Mouse (Mus musculus) lung, postnatal 36 days (tissue): Measurements from ENCODE around the gene Pacrg.

Source experiments
- DNase-seq: peaks from one replicate; pipeline ENCODE4 v3.0.0; 2022; ENCODE audit warnings: mixed read lengths

Gene Pacrg

GRCm38 (mm10) chr17:10619881-10620280 lies 220.2 kb downstream of the Pacrg start:
- DNase-seq, result no peak

- no peak for DNase-seq
These were observed 222.5 kb downstream of the Pacrg start for GRCm38 (mm10) chr17:10617656-10618055.

DNA sequence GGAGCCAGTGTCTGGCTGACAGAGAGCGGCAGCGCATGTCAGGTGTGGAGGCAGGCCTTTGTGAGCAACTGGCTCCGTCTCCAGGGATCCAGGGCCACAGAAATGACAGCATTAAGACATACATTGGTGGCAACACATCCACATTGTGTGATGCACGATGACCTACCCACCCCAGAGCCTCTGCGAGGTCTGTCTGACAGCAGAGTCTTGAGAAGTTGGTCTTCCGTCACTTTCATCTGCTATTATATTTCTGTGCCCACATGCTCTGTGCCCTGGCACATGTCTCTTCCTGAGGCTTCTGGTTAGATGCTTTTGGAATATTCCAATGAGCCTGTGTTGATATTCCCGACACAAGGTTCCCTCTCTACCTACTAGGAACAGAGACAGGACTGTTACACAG lies 224.5 kb downstream of the Pacrg start:
- no peak for DNase-seq

DNA sequence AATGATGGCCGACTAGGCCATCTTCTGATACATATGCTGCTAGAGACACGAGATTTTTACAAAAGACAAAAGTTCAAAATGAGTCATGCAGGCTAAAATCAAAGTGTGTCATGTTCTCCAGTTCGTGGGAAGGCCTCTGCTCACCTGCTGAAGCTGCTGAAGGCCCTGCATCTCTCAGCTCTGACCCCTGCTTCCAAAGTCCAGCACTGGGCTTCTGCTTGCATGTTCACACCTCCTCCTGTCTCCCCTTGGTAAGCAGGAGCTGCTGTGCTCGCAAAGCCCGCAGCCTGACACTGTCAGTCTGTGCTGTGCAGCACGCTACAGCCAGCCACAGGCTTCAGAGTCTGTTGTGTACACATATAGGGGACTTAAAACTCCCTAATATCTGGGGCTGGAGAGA lies 225.4 kb downstream of the Pacrg start:
- no peak for DNase-seq

DNA sequence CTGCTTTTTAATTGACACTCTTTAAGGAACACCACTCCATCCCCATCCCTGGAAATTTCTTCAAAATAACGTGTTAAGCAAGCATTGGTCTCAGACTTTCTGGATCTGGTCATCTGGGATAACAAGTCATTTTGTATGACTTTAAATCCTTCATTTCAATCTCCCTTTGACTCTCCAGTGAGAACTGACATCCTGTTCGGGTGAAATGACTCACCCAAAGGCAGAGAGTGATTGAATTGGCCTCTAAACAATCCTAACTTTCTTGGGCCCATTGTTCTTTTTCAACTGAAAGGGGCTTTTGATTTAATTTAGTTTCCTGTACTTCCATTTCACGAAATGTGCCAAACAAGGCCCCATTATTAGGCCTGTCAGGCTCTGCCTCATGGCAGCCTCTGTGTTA lies 228.5 kb downstream of the Pacrg start:
- DNase-seq, result no peak

GRCm38 (mm10) chr17:10608146-10608545 lies 232.0 kb downstream of the Pacrg start:
- no peak for DNase-seq

DNA sequence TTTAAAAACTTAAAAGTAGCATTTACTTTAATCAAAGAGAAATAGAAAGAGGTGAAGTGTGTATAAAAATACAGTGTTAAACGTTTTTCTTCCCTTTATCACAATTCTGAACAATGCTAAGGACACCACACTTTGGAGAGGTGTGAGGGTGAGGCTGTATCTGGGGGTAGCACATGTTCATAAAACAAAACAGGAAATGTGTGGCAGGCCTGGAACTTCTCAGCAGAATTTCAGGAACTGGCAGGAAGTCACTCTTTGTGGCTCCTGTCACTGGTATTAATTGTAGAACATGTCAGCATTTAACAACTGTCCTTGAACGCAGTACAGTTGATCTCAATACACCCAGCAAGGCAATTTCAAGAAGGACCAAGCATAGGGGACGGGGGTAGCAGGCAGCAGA lies 234.0 kb downstream of the Pacrg start:
- no peak for DNase-seq

- no peak for DNase-seq
These were observed 242.4 kb downstream of the Pacrg start for GRCm38 (mm10) chr17:10597741-10598140.

- DNase-seq, result no peak
These were observed 250.5 kb downstream of the Pacrg start for GRCm38 (mm10) chr17:10589604-10590003.

DNA sequence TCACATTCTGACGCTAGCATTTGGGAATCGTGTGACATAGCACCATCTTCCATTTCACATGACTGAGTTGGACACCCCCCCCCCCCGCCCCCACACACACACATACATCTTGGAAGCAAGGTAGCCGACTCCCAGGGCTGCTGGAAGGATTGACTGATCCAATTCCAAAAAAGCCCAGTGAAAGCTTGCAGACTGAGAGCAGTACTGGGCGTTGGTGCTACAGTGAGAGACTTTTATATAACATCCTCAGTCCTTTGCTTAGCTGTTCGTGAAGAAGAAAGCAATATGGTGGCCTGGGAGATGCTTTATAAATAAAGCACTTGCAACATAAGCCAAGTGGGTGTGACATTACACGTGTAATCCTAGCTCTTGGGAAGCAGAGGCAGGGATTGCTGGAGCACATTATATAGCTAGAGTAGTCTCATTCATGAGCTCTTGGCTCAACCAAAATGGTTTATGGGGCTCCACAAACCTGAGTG lies 251.2 kb downstream of the Pacrg start:
- no peak for DNase-seq

- no peak for DNase-seq
These were observed 256.8 kb downstream of the Pacrg start for GRCm38 (mm10) chr17:10583301-10583700.

DNA sequence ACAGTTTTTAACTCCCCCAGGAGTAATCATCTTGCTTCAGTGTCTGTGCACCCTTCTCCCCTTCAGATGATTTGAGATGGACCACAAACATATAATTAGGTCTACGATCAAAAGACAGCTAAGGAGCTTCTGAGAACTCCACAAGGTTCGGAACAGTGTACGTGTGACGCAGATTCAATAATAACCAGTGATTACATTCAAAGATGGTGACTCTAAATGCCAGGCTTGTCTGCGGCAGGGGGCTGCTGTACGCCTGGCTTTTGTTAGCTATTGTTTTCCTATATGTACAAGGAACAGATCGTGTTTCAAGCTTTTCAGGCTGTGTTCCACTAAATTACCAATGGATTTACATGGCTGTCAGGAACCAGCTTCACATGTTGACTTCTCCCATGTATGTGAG lies 264.8 kb downstream of the Pacrg start:
- DNase-seq, result no peak

GRCm38 (mm10) chr17:10572436-10572835 lies 267.7 kb downstream of the Pacrg start:
- no peak for DNase-seq

DNA sequence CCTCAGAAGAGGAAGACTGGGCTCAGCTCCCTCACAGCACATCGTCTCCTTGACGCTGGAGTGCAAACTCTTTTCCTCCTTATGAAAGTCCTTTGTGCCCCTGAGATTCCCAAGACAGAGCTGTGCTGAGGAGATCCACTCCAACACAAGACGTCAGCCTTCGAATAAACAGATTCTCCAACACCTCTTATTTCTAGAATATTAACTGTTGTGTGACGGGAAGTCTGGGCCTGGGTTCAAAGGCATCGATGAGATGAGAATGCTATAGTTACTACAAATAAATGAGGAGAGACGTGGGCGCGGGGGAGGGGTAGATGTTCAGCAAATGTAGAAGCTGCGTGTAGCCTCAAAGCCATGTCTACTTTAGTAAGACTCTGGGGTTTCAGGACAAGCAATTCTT lies 270.8 kb downstream of the Pacrg start:
- DNase-seq, result peak; percentile 5

GRCm38 (mm10) chr17:10567411-10567810 lies 272.7 kb downstream of the Pacrg start:
- DNase-seq, result no peak

- no peak for DNase-seq
These were observed 275.9 kb downstream of the Pacrg start for GRCm38 (mm10) chr17:10564191-10564590.

GRCm38 (mm10) chr17:10562871-10563270 lies 277.2 kb downstream of the Pacrg start:
- no peak for DNase-seq

GRCm38 (mm10) chr17:10560053-10560452 lies 280.1 kb downstream of the Pacrg start:
- no peak for DNase-seq

DNA sequence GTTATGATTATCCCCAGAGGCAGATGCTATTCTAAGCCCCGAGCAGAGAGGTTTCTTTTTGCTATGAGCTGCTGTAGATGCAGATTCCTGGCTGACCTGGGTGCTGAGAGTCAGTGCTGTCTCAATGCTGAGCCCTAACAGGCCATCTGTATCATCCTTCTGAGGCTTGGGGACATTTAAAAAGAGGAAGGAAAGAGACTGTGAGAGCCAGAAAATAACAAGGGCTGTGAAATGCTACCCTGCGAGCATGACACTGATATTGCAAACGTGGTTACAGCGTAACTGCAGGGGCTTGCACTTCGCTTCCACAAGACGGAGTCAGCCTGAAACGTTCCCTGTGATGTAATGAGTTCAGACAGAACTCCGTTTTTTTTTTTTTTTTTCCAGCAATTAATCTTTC lies 281.4 kb downstream of the Pacrg start:
- no peak for DNase-seq

DNA sequence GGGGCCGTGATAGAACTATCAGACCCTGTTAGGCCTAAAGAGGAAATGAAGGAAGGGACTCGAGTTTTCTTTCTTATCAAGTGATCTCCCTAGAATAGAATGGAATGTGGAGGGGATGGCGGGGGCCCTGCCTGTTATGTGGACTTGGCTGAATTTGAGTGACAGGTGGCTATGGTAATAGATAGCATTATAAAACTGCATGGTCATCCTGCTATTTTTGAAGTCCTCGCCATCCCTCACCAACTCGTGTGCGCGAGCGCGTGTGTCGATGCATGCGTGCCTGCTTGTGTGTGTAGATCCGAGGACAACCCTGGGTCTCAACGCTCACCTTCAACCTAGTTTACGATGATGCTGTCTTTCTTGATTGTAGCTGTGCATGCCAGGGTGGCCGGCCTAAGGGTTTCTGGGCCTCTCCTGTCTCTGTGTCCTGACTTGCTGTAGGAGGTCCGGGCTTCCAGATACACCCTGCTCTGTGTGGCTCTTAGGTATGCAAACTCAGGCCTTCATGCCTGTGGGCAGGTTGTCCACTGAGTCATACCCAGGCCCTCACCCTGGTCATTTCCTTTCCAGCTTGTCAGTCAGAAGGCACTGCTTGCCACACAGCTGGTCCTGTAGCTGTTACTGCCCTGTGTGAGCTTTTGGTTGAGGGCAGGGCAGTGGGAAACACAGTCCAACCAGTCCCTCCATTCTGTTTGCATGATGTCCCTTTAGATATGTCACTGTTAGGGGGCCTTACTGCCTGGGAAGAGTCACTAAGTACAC lies 287.6 kb downstream of the Pacrg start:
- no peak for DNase-seq

GRCm38 (mm10) chr17:10550781-10551520 lies 289.2 kb downstream of the Pacrg start:
- DNase-seq, result no peak

GRCm38 (mm10) chr17:10549825-10550224 lies 290.3 kb downstream of the Pacrg start:
- DNase-seq, result no peak

DNA sequence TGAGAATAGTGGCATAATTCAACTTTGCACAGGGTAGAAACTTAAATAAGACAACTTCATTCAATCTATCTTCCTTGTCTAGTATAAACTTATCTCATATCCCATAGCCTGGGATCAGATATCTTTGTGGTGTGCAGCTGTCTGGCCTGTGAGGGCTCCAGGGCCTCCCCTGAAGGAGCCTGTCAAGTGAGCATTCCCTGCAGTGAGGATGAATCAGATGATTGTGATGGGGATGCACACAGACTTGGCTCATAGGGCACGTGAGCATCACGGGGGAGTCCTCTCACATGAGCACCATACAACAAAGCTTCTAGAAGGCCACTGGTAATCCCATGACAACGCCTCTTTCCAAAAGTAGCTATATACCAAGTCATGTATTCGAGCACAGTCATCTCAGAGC lies 291.1 kb downstream of the Pacrg start:
- no peak for DNase-seq

DNA sequence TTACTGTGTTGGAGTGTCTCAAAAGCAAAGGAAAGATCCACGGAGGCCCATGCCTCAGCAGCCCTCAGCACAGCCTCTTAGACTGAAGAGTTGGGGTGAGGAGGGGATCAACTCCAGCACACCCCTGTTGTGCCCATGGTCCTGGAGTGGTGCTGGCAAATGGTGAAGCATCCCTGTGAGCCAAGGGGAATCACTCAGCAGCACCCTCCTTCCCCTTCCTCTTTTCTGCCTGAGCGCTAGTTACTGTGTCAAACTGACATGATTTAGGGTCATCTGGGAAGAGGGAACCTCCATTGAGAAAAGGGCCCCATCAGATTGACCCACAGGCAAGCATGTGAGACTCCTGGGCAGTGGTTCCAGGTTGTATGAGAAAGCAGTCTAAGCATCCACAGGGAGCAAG lies 299.3 kb downstream of the Pacrg start:
- no peak for DNase-seq
